Mouse (Mus musculus): ENCODE results near the gene Paf1.

Paf1 gene

DNA sequence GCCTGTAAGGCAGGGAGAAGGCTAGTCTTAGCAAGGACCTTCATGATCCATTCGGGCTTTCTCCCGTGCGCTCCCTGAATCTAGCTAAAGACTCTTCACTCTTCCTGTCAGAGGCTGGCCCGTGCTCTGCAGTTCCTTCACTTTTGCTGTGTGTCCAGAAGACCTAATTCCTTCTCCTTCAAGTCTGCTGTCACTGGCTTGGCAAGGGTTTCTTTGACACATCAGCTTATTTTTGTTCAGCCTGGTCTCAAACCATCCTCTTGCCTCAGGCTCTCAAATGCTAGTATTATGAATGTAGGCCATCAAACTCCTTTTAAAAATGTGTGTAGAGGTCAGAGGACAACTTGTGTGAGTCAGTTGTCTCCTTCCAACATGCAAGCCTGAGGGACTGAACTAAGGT lies 9.1 kb upstream of the Paf1 start:
- in situ Hi-C loops (cut with MboI, MseI), result loop anchor here (10.0 kb wide), 2 partner anchors 209 to 899 kb away; partner anchors contain the start of genes Dyrk1b and Sertad1

DNA sequence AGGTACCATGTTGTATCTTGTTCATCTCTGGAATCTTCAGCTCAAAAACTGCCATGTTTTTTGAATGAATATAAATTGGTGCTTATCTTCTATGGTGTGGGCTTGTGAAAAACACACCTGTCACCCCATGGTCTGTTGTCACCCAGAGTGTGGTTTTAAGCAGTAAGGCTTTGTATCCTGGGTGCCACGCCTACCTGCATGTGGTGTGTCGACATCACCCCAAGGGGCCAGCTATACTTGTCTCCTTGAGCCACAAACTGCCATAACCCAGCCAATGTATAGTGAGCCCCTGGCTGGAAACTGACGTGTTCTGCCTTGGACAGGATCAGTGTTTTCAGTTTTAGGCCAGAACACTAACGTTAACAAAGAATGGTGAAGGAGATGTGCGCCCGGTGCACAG lies 8.6 kb upstream of the Paf1 start:
- in situ Hi-C loops (cut with MboI, MseI), result loop anchor here (10.0 kb wide), 2 partner anchors 209 to 899 kb away; partner anchors contain the start of genes Dyrk1b and Sertad1

DNA sequence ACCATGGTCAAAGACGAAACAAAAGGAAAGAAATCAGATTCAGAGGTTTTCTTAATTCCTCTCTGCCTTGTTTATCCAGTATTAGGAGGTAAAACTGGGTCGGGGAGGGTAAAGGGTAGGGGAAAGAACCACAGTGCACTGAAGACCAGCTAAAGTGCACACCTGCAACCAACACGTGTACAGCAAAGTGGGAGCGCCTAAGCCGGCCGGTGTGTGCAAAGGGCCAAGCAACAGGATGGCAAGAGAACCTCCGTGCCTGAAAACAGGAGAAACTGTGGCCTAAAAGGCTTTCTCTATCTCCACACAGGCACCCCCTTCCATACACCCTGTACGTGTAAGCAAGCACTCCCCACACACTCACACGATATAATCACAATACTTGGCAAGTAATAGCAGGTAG lies 7.6 kb upstream of the Paf1 start:
- in situ Hi-C loops (cut with MboI, MseI), result loop anchor here (10.0 kb wide), 2 partner anchors 210 to 900 kb away; partner anchors contain the start of genes Dyrk1b and Sertad1

DNA sequence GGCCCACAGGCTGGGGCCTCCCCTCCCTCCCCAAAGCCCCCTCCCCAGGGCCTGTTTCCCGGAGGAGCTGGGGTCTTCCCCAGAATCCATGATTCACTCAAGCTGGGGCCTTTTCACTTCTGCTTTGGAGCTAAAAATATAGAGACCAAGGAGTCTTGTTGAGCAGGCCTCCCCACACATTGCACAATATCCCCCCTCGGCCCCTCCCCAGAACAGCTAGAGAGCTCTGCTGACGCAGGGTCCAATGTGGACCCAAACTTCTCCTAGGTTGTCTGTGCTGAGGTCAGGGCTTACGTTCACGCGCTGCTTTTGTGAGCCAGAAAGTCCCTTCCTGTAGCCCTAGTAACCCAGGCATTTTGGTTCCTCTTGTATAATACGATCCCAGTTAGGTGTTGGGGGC lies 6.7 kb upstream of the Paf1 start:
- in situ Hi-C loops (cut with MboI, MseI), result loop anchor here (10.0 kb wide), 2 partner anchors 211 to 901 kb away; partner anchors contain the start of genes Dyrk1b and Sertad1

DNA sequence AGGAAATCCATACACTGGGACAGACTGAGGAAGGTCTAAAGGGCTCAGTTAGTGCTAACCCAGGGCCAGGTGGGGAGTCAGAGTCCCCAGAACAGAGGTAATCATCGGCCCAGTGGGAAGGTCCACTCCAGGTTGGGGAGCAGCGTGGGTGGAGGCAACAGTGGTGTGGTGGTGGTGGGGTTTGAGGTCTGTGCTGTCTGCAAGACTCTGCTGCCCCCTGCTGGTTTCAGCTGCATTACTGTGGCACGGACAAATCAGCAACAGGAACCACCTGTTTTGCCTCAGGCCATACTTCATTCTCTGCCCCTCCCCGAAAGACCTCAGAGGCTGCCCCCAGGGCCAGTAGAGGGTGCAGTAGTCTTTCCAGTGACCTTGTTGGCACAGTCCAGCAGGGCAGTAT lies 6.3 kb upstream of the Paf1 start:
- in situ Hi-C loops (cut with MboI, MseI), result loop anchor here (10.0 kb wide), 2 partner anchors 212 to 902 kb away; partner anchors contain the start of genes Dyrk1b and Sertad1

DNA sequence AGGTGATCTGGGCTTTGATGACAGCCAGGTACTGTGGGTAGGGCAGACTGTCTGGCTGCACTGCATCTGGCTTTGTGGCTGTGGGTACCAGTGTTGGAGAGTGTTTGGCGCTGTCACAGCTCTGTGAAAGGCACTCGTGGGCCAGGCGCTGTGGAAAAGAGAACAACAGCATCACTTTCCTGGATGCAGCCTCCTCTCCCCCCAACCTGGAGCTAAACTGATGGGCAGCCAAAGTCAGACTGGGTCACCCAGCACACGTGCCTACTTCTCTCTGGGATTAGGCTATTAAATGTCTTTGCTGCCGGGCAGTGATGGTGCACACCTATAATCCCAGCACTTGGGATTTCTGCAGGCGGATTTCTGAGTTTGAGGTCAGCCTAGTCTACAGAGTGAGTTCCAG lies 5.9 kb upstream of the Paf1 start:
- in situ Hi-C loops (cut with MboI, MseI), result loop anchor here (10.0 kb wide), 2 partner anchors 212 to 902 kb away; partner anchors contain the start of genes Dyrk1b and Sertad1

DNA sequence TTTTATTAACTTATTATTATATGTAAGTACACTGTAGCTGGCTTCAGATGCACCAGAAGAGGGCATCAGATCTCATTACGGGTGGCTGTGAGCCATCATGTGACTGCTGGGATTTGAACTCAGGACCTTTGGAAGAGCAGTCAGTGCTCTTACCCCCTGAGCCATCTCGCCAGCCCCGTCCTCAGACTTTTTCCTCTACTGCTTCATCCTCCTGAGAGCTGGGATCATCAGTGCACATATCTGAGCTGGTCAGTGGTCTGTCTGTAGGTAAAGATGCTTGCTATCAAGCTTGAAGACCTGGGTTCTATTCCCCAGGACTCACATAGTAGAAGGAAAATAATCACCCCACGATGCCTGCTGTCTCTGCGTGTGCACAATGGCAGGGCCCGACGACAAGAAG lies 5.4 kb upstream of the Paf1 start:
- in situ Hi-C loops (cut with MboI, MseI), result loop anchor here (10.0 kb wide), 2 partner anchors 213 to 903 kb away; partner anchors contain the start of genes Dyrk1b and Sertad1

DNA sequence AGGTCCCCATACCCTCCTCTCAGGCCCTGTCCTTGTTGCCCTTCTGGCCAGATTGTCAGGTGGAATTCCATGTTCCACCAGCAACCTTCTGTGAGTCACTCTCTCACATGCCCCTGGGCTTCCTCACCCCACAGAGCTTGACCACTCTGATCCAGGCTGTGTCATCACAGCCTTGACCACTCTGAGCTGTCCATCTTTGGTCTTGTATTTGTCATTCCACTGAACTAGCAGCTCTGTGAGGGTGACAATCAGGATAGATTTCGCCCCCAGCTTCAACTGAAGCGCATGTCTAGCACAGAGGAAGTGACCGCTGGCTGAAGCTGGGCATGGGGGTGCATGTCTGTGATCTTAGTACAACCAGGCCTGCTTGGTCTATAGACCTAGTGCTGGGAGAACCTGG lies 2.4 kb upstream of the Paf1 start:
- in situ Hi-C loops (cut with MboI, MseI), result no loop called here

DNA sequence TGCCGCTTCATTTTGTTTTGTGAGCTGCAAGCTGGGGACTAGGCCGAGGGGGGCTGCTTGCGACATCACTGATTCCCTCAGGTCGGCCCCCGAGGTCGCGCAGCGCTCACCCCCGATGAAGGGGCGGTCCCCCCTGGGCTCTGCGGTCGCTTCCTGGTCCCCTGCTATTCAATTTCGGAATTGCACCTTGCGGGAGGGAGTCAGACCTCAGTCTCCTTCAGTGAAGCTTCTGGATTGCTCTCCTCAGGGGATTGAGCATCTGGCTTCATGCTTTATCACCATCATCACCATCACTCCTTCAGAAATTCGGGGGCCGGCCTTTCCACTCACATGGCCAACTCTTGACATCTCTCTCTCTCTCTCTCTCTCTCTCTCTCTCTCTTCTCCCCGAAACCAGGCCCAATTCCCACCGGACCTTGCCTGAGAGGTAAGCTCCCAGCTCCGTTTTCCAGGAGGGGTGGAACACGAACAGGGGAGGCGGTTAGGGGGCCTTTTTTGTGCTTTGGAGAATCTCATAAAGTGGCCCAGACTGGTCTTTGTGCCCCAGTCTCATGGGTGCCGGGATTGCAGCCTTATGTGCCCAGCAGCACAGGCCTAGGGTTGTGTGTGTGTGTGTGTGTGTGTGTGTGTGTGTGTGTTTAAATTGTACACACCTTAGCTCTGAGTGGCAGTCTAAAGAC lies 661 bp downstream of the Paf1 start:
- in situ Hi-C loops (cut with MboI, MseI), result no loop called here

DNA sequence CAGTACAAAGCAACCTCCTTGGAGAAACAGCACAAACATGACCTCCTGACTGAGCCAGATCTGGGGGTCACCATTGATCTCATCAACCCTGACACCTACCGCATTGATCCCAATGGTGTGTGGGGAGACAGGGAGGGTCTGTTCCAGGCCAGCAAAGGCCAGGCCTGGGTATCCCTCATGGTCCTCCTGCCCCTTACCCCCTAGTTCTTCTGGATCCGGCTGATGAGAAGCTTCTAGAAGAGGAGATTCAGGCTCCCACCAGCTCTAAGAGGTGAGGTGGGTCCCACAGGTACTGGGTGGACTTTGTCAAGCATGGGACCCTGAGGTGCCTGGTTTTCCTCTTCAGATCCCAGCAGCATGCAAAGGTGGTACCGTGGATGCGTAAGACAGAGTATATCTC lies 2.7 kb downstream of the Paf1 start:
- in situ Hi-C loops (cut with MboI, MseI), result no loop called here

DNA sequence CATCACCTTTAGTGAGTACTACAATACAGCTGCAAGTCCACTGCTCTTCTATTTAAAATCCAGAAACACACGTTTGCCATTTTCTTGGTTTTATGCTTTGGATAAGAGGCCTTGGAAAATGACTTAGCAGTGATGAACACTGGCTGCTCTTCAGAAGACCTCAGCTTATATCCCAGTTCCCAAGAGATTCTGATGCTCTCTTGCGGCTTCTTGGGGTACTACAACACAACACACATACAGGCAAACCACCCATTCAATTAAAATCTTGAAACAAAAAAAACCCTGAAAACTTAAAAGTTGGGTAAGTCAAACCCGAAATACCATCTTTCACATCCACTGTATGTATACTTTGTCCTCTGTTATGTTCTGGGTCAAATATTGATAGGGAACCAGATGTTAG lies 5.2 kb downstream of the Paf1 start:
- in situ Hi-C loops (cut with MboI, MseI), result no loop called here

DNA sequence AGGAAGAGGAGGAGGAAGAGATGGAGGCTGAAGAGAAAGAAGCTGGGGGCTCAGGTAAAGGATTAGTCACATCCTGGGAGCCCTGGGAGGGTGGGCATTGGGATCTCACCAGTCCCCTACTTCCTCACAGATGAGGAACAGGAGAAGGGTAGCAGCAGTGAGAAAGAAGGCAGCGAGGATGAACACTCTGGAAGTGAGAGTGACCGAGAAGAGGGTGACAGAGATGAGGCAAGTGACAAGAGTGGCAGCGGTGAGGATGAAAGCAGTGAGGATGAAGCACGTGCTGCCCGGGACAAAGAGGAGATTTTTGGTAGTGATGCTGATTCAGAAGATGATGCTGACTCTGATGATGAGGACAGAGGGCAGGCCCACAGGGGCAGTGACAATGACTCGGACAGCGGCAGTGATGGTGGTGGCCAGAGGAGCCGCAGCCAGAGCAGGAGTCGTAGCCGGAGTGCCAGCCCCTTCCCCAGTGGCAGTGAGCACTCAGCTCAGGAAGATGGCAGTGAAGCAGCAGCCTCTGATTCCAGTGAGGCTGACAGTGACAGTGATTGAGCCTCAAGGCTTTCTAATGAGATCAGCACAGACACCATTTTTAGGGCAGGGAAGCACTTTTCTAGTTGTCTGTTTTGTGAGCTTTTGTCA lies 6.1 kb downstream of the Paf1 start:
- in situ Hi-C loops (cut with MboI, MseI), result no loop called here

DNA sequence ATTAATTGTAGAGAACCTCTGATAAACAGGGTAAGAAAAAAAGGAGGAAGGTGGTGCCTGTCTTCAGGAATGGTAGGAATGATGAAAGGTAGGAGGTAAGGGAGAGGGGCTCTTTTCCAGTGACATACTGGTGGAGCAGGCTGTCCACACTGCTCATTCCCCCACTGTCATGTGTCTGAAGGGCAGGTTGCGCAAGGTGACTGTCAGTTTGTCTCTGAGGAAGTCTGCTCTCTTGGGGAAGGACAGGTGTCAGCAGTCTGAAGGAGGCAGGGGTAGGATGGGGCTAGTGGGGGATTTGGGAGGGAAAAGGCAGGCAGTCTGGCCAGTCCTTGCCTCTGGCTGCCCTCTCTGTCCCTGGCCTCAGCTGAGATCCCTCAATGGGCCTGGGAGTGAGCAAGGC lies 8.3 kb downstream of the Paf1 start:
- in situ Hi-C loops (cut with MboI, MseI), result no loop called here

DNA sequence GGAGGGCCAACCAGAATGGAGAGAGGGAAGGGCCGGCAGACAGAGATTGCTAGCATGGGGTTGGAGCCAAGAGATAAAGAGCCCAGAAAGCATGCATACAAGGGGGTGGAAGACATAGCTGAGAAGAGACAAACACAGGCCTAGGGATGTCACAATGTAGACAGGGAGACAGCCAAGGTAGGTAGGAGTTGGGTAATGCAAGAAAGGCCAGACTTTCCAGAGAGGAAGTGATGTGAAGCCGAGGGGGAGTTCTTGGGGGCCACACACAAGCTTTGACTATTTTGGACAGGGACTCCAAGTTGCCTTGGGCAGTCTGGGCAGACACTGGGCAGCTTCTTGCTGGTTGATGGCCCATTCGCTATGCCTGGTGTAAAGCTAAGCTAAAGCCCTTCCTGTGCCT lies 9.2 kb downstream of the Paf1 start:
- in situ Hi-C loops (cut with MboI, MseI), result no loop called here

DNA sequence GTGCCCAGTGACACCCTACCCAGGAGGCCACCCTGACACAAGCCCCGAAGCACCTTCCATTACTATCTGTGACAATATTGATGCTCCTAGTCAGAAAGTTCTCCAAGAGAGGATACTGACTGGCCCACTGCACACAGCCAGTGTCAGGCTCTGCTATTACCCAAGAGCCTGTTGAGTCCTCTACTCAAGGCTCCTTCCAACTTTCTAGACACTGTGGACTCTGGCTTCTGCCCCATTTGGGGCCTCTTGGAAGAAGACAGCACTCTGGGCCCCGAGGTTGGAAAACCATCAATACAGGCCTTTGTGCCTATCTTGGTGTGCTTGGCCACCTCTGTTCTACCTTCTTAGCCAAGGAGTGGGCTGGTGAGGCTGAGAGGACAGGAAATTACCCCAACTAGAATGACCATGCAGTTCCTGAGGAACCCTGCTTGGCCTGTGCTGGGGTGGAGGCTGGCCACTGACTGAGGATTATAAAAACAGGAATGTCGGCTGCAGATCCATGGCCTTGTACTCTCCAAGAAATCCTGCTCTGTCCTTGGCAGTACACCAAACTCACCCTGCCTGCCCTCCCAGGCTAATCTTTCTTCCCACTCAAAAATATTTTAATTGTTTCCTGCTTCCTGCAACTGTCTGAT lies 18.2 kb downstream of the Paf1 start:
- in situ Hi-C loops (cut with MboI, MseI), result no loop called here

DNA sequence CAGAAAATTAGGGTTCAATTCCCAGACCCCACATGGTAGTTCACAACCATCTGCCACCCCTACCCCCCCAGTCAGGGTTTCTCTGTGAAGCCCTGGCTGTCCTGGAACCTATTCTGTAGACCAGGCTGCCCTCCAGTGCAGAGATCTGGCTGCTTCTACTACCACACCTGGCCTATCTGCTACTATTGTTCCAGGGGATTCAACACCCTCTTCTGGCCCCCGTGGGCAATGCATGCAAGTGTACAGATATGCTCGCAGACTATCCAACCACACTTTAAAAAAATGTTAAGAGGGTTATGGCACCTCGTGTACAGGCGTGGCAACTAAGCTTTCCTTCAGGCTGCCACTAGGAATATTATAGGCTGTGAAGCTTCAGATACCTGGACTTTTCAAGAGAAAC lies 20.1 kb downstream of the Paf1 start:
- in situ Hi-C loops (cut with MboI, MseI), result no loop called here

DNA sequence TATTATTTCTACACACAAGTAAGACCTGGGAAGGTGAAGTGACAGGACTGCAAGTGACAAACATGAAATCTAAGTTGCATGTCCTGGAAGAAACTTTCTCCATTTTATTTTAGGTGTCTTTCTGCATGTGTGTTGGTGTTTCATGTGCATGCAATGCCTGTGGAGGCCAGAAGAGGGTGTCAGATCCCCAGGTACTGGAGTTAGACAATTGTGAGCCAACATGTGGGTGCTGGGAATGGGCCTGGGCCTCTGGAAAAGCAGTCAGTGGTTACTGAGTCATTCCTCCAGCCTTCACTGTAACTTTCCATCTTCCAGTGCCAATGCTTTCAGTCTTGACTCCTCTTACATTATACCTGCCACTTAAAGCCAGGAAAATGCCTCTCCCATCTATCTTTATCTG lies 24.6 kb downstream of the Paf1 start:
- in situ Hi-C loops (cut with MboI, MseI), result no loop called here

DNA sequence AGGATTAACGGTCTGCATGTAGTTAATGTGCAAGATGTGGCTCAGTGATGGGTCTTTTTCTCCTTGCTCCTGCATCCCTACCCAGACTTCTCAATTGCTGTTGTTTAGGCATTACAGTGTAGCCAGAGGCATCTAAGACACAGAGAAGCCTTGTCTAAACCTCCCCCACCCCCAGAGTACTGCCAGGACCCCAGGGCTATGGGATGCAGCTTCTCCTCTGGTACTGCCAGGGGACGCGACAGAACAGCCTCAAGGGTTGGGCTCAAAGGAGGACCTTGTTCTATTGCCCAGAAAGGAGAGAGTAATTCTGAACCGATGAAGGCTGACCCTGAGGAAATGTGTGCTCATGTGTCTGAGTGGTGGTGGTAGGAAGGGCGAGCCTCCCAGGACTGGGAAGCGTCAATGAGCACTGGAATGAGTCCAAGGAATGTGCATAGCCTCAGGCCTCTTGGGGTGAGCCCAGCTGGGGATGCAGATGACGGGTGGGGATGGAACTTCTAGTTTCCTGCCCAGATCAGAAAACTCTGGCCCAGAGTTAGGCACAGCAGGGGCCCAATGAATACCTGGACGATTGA lies 25.4 kb downstream of the Paf1 start:
- in situ Hi-C loops (cut with MboI, MseI), result no loop called here

DNA sequence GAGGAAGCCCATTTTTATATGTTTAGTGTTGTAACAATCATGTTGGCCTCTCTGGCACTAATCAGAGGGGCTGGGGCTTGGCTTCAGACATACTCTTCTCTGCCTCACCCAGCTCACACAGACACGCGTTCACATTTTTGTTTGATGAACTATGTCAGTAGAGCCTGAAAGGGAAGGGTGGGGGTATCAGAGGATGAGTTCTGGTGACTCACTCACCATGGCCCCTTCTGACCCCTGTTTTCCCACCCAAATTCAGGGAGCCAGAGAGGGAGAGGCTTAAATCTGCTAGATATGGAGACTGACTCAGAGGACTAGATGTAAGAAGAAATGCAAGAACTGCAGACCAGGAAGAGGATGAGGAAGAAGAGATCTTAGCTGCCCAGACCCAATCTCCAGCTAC lies 26.7 kb downstream of the Paf1 start:
- in situ Hi-C loops (cut with MboI, MseI), result no loop called here

DNA sequence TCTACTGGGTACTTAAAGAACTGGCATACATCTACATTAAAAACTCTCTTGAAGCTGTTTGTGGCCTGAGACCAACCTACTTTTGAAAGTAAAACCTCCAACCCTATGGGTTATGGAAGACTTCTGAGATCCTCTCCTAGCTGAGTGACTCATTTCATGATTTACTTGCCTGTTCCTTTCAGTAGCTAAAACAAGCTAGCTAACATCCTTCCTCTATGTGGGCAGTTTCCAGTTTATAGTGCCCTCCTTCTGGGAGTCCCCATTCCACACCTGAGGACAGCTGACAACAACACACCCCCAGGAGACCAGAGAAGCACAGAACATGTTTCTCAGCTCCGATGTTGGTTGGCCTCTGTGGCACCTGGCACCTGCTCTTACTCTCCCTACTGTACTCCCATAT lies 30.3 kb downstream of the Paf1 start:
- in situ Hi-C loops (cut with MboI, MseI), result no loop called here

DNA sequence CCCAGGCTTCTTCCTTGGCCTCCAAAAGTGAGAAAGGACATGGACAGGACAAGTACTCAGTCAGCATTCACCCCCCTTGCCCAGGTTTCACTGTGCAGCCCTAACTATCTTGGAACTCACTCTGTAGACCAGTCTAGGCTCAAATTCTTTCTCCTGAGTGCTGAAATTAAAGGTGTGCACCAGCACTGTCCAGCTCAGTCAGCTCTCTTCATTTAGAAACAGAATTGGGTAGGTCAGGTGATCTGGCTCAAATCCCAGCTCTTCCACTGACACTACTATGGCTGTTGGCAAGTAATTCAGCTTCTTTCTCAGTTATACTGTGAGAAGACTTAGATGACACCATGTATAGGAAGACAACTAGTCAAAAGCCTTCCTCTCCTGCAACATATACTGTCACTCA lies 35.0 kb downstream of the Paf1 start:
- in situ Hi-C loops (cut with MboI, MseI), result no loop called here

DNA sequence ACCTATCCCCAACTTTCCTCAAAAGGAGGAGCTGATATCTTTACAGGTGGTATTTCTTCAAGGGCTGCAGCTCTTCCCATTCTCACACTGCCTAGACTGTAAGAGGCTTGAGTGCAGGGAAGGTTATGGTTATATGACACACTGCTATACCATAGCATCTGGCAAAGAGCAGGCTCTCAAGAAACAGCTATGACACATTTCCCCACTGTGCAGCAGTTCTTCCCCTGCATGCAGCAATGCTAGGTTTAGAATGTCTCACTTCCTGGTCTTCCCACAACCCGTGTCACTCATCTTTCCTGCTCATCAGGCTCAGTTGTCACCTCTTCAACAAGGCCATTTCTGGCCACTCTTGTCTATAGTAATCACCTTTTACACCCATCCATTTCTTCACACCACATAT lies 37.8 kb downstream of the Paf1 start:
- in situ Hi-C loops (cut with MboI, MseI), result loop anchor here (5.0 kb wide), 1 partner anchor 177 kb away; no protein-coding TSS in a partner anchor
